In the genomic region with DNA sequence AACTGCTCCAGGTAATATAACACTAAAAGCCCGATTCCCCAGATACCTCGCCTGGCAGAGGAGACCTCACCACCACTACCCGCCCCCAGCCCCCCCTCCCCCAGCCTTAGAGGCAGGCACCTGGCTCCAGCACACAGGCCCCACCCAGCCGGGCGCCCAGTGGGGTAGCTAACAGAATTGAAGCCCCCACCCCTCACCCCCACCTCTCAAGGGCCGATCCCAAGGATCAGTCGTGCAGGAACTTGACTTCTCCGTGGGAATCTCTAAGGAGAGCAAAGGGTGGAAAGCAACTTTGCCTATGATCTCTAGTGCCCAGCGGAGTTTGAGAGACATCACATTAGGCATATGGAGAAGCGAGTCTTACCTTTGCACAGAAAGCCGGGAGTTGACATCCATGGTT, we compare ENCODE assay signal across 9 mouse cellular contexts. TPM values are rescaled to one million over a fixed set of nuclear protein-coding genes. Genes with fewer than 3 reads are reported as not detected.
DNase-seq lines count a peak whose midpoint lies in the region; ATAC-seq and TF ChIP-seq lines count a peak whose summit lies in the region.
"Had no signal": no experiment of that assay in that cellular context is flagged by ENCODE, and none has a peak within 500 bp of the region (broad histone marks: within the 10 kb centered on the region; RNA-seq: fewer than 3 reads in every experiment).

No protein-coding gene starts in this region.

- peak overlapping the region; percentile 79 for H3K4me2 ChIP-seq in heart, embryonic 13.5 days
- 0 out of 2 replicates have a peak overlapping the region, but pooled peaks have one; percentile 33 for H3K4me2 ChIP-seq in liver, postnatal 0 days (ENCODE audit: low read depth, low read length)

- peak overlapping the region; percentile 70 for H3K4me3 ChIP-seq in heart, embryonic 13.5 days
- H3K4me3 ChIP-seq in ES-E14 (ENCODE audit: insufficient read depth in 1 of 2, low read depth in 1 of 2, low read length in 2 of 2, poor library complexity in 1 of 2, severe bottlenecking in 1 of 2), result peak overlapping the region; percentile 45 to 47
- H3K4me3 ChIP-seq in hindbrain, embryonic 10.5 days, result peak overlapping the region; percentile 57
- H3K4me3 ChIP-seq in liver, postnatal 0 days (ENCODE audit: low read depth, low read length), result no peak overlapping the region

- TF ChIP-seq CTCF in liver, postnatal 0 days (IDR thresholded peaks at IDR 0.05; ENCODE audit: low read depth), result no peak

- peaks cover 4% of the 10 kb centered on the region; the same call in 1 of the 2 replicates for H3K4me1 ChIP-seq in heart, embryonic 13.5 days
- peaks cover 0 to 3% of the 10 kb centered on the region in 2 experiments; a peak in 1 of 4 replicates for H3K4me1 ChIP-seq in ES-E14 (ENCODE audit: control insufficient read depth in 2 of 2, insufficient read depth in 2 of 2, low read length in 2 of 2, poor library complexity in 1 of 2)
- peaks cover 12% of the 10 kb centered on the region for H3K4me1 ChIP-seq in hindbrain, embryonic 10.5 days (replicated peaks)
- no peaks in the 10 kb centered on the region for H3K4me1 ChIP-seq in liver, postnatal 0 days (ENCODE audit: insufficient read depth)

- peak overlapping the region; percentile 83 for H3K9ac ChIP-seq in heart, embryonic 13.5 days
- no peak overlapping the region for H3K9ac ChIP-seq in ES-E14 (ENCODE audit: insufficient read depth, low read depth, low read length, poor library complexity, severe bottlenecking)
- no peak overlapping the region for H3K9ac ChIP-seq in liver, postnatal 0 days (replicated peaks)

- WGBS in heart, embryonic 13.5 days, result 2% methylated on average over 11 of the region's 11 CpGs
- WGBS in hindbrain, embryonic 10.5 days, result 4% methylated on average over 11 of the region's 11 CpGs
- 5% methylated on average over 11 of the region's 11 CpGs for WGBS in liver, postnatal 0 days (ENCODE audit: insufficient replicate concordance)

- no peaks in the 10 kb centered on the region for H3K27me3 ChIP-seq in heart, embryonic 13.5 days (replicated peaks)
- H3K27me3 ChIP-seq in hindbrain, embryonic 10.5 days (ENCODE audit: insufficient read depth, poor library complexity, severe bottlenecking), result peaks cover 23% of the 10 kb centered on the region
- peaks cover 3% of the 10 kb centered on the region; the same call in 1 of the 2 replicates for H3K27me3 ChIP-seq in liver, postnatal 0 days (ENCODE audit: insufficient read depth, low read length)
- H3K27me3 ChIP-seq: CH12.LX had no signal

- H3K36me3 ChIP-seq in heart, embryonic 13.5 days, result no peaks in the 10 kb centered on the region
- no peaks in the 10 kb centered on the region for H3K36me3 ChIP-seq in ES-E14 (ENCODE audit: control insufficient read depth, insufficient read depth, low read length, poor library complexity, severe bottlenecking)
- H3K36me3 ChIP-seq in hindbrain, embryonic 10.5 days, result no peaks in the 10 kb centered on the region
- no peaks in the 10 kb centered on the region for H3K36me3 ChIP-seq in liver, postnatal 0 days (replicated peaks; ENCODE audit: insufficient read depth, low read length)

- DNase-seq in heart, postnatal 14 days, result no peak
- no peak for DNase-seq in ES-E14 (ENCODE audit: low read depth, low spot score)
- no peak for DNase-seq in hindbrain, embryonic 10.5 days (ENCODE audit: low spot score)
- no peak for DNase-seq in liver, postnatal 0 days
- no peak for DNase-seq in c-Kit-positive CD71-positive TER-119-positive erythroid progenitor cells, embryonic 14.5 days (ENCODE audit: low spot score)
- DNase-seq in layer of hippocampus, postnatal 10 days (ENCODE audit: low spot score in 2 of 2), result no peak

- H3K9me3 ChIP-seq in heart, embryonic 13.5 days, result no peaks in the 10 kb centered on the region
- H3K9me3 ChIP-seq in ES-E14 (ENCODE audit: control insufficient read depth, insufficient read depth, low read depth, low read length), result no peaks in the 10 kb centered on the region
- H3K9me3 ChIP-seq in hindbrain, embryonic 10.5 days, result no peaks in the 10 kb centered on the region
- H3K9me3 ChIP-seq in liver, postnatal 0 days (ENCODE audit: low read length), result no peaks in the 10 kb centered on the region

- ATAC-seq in heart, embryonic 13.5 days (ENCODE audit: extremely low read depth, insufficient number of reproducible peaks, low FRiP score, low TSS enrichment), result 0 out of 2 replicates have a peak, but pooled peaks have one; percentile 20
- no peak for ATAC-seq in liver, postnatal 0 days
- ATAC-seq in CD4-positive, CD25-positive, alpha-beta regulatory T cell, adult 4 months, result no peak

- peak overlapping the region; percentile 66 for H3K27ac ChIP-seq in heart, embryonic 13.5 days (replicated peaks)
- H3K27ac ChIP-seq in ES-E14 (ENCODE audit: insufficient read depth, low read depth, low read length, poor library complexity, severe bottlenecking), result no peak overlapping the region
- H3K27ac ChIP-seq in hindbrain, embryonic 10.5 days, result peak overlapping the region; percentile 50
- no peak overlapping the region for H3K27ac ChIP-seq in liver, postnatal 0 days (ENCODE audit: low read depth)

- TF ChIP-seq EP300 in liver, postnatal 0 days (IDR thresholded peaks at IDR 0.05; ENCODE audit: low read depth), result no peak

- in situ Hi-C loops in ES-E14 (cut with MboI; ENCODE audit: low sequenced_read_pairs in 2 of 2, unreplicated experiment in 2 of 2), result no loop called here

- intact Hi-C loops in heart, postnatal 14 days (cut with DNase I), result loop anchor here (5.0 to 10.0 kb wide), 2 partner anchors 185 to 307 kb away; no protein-coding TSS in a partner anchor

TF ChIP-seq in ES-E14, 5 proteins besides CTCF, POLR2A, EP300 and RAD21:
- TF ChIP-seq ZNF384 (IDR thresholded peaks at IDR 0.05; ENCODE audit: low read depth, low read length) (no peak), MAFK (IDR thresholded peaks at IDR 0.05; ENCODE audit: insufficient read depth, low read depth, low read length) (no peak), CHD2 (IDR thresholded peaks at IDR 0.05; ENCODE audit: low read depth, low read length) (no peak), ZC3H11A (IDR thresholded peaks at IDR 0.05; ENCODE audit: borderline replicate concordance, low read depth, low read length) (no peak), HCFC1 (IDR thresholded peaks at IDR 0.05; ENCODE audit: borderline replicate concordance, insufficient read depth, low read length) (no peak)

RNA-seq across cellular contexts. Expression of a gene that starts 0.4 kb away (rescaled TPM):
- 11.6 and 12.0 TPM in 2 replicates for polyA plus RNA-seq in heart, embryonic 13.5 days (2015; fragmentation: Nextera tagmentation; extraction: Ambion mirVana)
- 1 to 10 TPM in 1 of 2 experiments, under 1 TPM in 1; 0.93 to 1.1 TPM for total RNA-seq in heart, postnatal 14 days (2021)
- 0.04 and 0.11 TPM in 2 replicates for total RNA-seq in ES-E14 (2012; rRNA removed)
- 0.39 and 0.48 TPM in 2 replicates for polyA plus RNA-seq in hindbrain, embryonic 10.5 days (2016; fragmentation: Nextera tagmentation; extraction: Ambion mirVana)
- polyA plus RNA-seq in liver, postnatal 0 days (2015; fragmentation: Nextera tagmentation; extraction: Ambion mirVana), result not detected in 2 replicates
- total RNA-seq in layer of hippocampus, postnatal 10 days (2021), result 100 to 1,000 TPM; 144 to 145 TPM
- not detected for polyA plus RNA-seq in CD4-positive, CD25-positive, alpha-beta regulatory T cell, adult 4 months (2017; shearing (Covaris generic))
- total RNA-seq: CH12.LX had no signal

Comparison
In these comparisons a context has a peak if more than half of its experiments do, and no peak if none do; other contexts are left out.
1. H3K27ac ChIP-seq: peak in heart, embryonic 13.5 days (single experiment) and hindbrain, embryonic 10.5 days (single experiment); none in ES-E14 (single experiment) and liver, postnatal 0 days (single experiment).